Comparison of ENCODE assay signal across 17 mouse cellular contexts in genomic region chr1:52342127-52342526, GRCm38 (mm10).
"Had no signal": no experiment of that assay in that cellular context is flagged by ENCODE, and none has a peak within 500 bp of the region (broad histone marks: within the 10 kb centered on the region; RNA-seq: fewer than 3 reads in every experiment).

No protein-coding gene starts in this region.

- DNase-seq: gastrocnemius, adult 2 months; gastrocnemius, postnatal 10 days; gastrocnemius, postnatal 25 days; heart, adult 18-20 months; heart, postnatal 14 days; heart, postnatal 4 days; kidney, adult 18-20 months; kidney, adult 8-10 months; kidney, postnatal 10 days; kidney, postnatal 25 days; kidney, postnatal 4 days; liver; liver, embryonic 13.5 days had no signal

- ATAC-seq: hindbrain, embryonic 16.5 days; inflammation-experienced regulatory T-cells, adult 6 months; intestine, embryonic 15.5 days; intestine, postnatal 0 days had no signal
